Mouse (Mus musculus) gastrocnemius, postnatal 4 days (tissue): Measurements from ENCODE around the gene Memo1. TPM values are rescaled to one million over a fixed set of nuclear protein-coding genes. Genes with fewer than 3 reads are reported as not detected.
"Not testable (repeated sequence)": the region's sequence is repeated elsewhere in the genome, so short reads cannot be mapped to it uniquely, and the experiment has no call there.

Experiments
- DNase-seq, 2 experiments: peaks; one replicate each; pipeline ENCODE4 v3.0.0; 2021 to 2022; ENCODE audit warnings: low spot score in 2 of 2, mixed read lengths in 2 of 2
- long read RNA-seq, 2 experiments: library from polyadenylated mRNA; stranded (forward); transcript quantifications; one replicate each; pipeline ENCODE4 v2.0.0; 2021
- total RNA-seq, 2 experiments: library from RNA; stranded (reverse); gene quantifications; 2 replicates each; pipeline ENCODE4 v1.2.3; 2021

The Memo1 gene
- 10 to 100 TPM; 79.1 to 88.6 TPM for total RNA-seq
- long read RNA-seq, experiment 1, transcript Memo1-210 (9 exons, 3,163 nt): major isoform, 36 of 57 reads
- long read RNA-seq, experiment 1, partial matches to known transcripts: 6 of 57 reads
- long read RNA-seq, experiment 1, other reads (novel, unspliced or antisense): 12 of 57 reads
- long read RNA-seq, experiment 2, transcript Memo1-210 (9 exons, 3,163 nt): major isoform, 30 of 45 reads
- long read RNA-seq, experiment 2, partial matches to known transcripts: 3 of 45 reads
- long read RNA-seq, experiment 2, other reads (novel, unspliced or antisense): 12 of 45 reads

- peak; percentile 75 to 86 for DNase-seq
These were observed at the start of gene Memo1 for GRCm38 (mm10) chr17:74295026-74295970. Gene Memo1 (minus strand): TSS chr17:74295521.

DNA sequence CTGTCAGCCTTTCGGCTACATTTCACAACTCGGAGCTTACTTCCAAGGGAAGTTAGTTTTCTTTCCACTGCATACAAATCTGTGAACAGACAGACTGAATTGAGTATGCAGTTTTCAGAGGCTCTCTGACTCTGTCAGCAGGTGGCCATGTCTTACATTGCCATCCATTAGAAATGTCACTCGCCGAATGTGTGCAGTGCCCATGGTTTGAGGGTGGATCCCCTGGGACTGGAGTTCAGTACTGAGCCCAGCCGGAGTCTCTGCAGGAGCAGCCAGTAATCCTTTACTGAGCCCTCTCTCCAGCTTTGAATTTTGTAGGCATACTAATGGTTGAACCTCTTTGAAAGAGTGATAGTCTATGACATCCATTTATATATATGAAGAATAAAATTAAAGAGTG, 45.8 kb upstream of the Memo1 start:
- DNase-seq: no peak

DNA sequence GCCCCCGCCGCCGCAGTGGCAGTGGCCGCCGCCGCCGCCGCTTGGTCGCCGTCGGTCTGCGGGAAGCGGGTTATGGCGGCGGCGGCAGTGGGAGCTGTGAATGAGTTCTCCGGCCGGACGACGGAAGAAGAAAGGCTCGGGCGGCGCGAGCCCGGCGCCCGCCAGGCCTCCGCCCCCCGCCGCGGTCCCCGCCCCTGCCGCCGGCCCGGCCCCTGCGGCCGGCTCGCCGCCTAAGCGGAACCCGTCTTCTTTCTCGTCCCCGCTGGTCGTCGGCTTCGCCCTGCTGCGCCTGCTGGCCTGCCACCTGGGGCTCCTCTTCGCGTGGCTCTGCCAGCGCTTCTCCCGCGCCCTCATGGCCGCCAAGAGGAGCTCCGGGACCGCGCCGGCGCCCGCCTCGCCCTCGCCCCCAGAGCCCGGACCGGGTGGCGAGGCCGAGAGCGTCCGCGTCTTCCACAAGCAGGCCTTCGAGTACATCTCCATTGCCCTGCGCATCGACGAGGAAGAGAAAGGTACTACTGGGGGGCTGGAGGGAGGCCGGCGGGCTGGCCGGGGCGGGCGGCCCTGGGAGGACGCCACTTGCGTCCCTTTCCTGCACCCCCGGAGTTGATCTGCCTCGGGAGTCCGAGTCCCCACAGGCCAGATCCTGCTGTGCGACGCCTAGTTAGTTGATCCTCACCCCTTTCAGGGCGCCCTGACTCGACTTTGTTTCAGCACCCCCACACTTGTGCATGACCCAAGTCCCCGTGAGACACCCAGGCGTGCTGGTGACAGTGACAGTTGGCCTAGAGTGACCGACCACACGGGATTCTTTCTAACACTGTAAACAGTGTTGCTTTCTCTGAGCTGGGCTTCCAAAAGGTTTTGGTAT, 43.9 kb upstream of the Memo1 start, which contains the start of gene Spast:
TSS of gene Spast (plus strand) at position 51 of the 868 bp plus-strand sequence.
- peak; percentile 67 to 77 for DNase-seq

- peak; percentile 87 to 94 for DNase-seq
These were observed 43.1 kb upstream of the Memo1 start for GRCm38 (mm10) chr17:74338225-74338931.

DNA sequence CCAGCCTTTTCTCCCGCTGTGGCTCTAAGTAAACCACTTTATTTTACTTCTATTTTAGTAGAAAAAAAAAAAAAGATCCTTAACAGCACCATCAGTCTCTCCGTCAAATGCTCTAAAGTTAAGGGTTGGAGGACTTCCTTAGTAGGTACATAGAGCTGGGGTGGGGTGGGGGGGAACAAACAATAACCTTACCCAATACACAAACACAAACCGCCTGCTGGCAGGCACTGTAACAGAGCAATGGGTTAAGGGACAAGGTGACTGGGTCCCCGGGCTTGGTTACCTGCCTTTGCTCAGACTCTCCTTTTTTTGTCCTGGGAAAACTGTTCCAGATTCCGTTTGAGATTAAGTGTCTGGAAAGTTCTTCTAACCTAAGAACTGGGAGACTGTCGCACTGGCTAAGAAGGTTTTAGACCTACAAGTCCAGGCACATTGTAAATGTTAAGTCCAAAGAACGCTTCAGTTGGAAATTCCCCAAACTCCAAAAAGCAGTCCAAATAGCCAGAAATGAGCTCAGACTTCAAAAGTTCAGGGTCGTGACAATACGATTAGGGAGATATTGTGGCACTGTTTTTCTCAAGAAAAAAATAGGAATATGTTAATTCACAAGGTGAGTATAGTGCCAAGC, 35.8 kb upstream of the Memo1 start:
- DNase-seq: no peak

- DNase-seq: peak in 1 of 2 experiments; percentile 18
These were observed 32.8 kb upstream of the Memo1 start for GRCm38 (mm10) chr17:74328146-74328545.

GRCm38 (mm10) chr17:74327195-74327594, 31.9 kb upstream of the Memo1 start:
- DNase-seq: not testable (repeated sequence)

- DNase-seq: no peak
These were observed 28.5 kb upstream of the Memo1 start, which contains the start of gene Dpy30 for GRCm38 (mm10) chr17:74323844-74324243. Gene Dpy30 (minus strand): TSS chr17:74323944.

GRCm38 (mm10) chr17:74322400-74323054, 27.2 kb upstream of the Memo1 start:
- DNase-seq: no peak

DNA sequence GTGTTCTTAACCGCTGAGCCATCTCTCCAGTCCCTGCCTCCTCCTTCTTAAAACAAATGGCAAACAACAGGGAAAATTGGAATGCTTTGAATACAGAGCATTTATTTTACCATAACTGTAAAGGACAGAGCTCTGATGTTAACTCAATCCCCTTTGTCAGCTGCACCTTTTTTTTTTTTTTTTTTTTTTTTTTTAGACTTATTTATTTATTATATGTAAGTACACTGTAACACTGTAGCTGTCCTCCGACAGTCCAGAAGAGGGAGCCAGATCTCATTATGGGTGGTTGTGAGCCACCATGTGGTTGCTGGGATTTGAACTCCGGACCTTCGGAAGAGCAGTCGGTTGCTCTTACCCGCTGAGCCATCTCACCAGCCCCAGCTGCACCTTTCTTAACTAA, 23.4 kb upstream of the Memo1 start:
- no peak for DNase-seq

DNA sequence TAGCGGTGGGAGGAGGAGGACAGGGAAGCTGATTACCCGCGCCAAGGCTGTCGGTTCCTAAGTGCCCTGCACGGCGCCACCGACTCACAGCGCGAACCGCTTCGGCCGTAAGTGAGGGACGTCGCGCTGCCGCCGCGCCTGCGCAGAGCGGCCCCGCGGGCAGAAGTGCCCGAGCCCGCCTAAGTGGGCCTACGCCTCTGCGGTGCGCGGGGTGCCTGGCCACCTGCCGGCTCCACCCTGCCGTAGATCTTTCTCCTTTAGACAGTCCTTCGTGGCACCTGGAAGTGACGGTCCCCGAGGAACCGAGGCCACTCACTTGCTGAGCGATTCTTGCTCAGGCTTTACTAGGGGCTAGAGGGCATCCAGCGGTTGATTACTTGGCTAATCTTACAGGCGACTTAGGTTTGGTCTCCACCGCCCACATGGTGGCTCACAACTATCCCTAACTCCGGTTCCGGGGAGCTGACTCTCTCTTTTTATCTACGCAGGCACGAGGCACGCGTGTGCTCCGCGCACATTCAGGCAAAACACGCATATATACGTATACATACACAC, 21.1 kb upstream of the Memo1 start:
- DNase-seq: peak; percentile 71 to 87

GRCm38 (mm10) chr17:74315445-74316308, 20.4 kb upstream of the Memo1 start:
- no peak for DNase-seq

- no peak for DNase-seq
These were observed 10.7 kb upstream of the Memo1 start for GRCm38 (mm10) chr17:74306021-74306420.

GRCm38 (mm10) chr17:74305616-74306015, 10.3 kb upstream of the Memo1 start:
- DNase-seq: no peak

DNA sequence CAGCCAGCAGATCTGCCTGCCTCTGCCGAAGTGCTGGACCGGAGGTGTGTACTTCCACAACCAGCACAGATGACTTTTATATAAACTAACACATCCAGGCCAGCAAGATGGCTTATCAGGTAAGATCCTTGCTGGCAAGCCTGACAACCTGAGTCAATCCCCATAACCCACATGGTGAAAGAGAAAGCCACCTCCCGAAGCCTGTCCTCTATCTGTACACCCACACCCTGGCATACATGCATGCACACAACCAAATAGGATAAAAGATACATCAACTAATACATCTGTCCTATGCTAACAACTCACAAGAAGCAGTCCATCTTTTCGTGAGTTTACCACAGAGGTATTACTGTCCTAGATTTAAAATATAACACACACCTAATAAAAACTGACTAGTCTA, 8.7 kb upstream of the Memo1 start:
- DNase-seq: no peak

DNA sequence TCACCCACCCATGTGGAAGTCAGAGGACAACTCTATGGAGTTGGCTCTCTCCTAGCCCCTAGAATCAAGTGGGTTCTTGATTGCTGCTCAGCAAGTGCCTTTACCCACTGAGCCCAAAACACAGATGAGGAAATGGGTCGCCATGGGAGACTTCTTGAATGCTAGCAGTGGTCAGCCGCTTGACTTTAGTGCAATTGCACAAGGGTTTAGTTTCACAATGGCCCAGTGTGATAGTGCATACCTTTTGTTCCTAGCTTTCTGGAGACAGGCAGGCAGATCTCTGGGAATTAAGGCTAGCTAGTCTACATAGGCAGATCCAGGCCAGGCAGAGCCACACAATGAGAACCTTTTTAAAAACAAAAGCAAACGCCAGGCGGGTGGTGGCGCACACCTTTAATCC, 4.8 kb upstream of the Memo1 start:
- DNase-seq: no peak

DNA sequence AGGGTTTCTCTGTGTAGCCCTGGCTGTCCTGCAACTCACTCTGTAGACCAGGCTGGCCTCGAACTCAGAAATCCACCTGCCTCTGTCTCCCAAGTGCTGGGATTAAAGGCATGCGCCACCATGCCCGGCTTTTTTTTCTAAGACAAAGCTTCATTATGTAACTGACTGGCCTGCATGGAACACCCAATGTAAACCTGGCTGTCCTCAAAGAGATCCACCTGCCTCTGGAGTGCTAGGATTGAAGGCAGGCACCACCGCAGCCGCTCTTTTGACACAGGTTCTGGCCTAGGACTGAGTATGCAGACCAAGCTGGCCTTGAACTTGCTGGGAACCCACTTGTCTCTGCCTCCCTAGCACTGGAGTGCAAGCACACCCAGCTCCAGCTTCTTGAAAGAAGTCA, 1.7 kb upstream of the Memo1 start:
- not testable (repeated sequence) for DNase-seq
